Mouse (Mus musculus): Measurements from ENCODE around the gene Etv6.

DNA sequence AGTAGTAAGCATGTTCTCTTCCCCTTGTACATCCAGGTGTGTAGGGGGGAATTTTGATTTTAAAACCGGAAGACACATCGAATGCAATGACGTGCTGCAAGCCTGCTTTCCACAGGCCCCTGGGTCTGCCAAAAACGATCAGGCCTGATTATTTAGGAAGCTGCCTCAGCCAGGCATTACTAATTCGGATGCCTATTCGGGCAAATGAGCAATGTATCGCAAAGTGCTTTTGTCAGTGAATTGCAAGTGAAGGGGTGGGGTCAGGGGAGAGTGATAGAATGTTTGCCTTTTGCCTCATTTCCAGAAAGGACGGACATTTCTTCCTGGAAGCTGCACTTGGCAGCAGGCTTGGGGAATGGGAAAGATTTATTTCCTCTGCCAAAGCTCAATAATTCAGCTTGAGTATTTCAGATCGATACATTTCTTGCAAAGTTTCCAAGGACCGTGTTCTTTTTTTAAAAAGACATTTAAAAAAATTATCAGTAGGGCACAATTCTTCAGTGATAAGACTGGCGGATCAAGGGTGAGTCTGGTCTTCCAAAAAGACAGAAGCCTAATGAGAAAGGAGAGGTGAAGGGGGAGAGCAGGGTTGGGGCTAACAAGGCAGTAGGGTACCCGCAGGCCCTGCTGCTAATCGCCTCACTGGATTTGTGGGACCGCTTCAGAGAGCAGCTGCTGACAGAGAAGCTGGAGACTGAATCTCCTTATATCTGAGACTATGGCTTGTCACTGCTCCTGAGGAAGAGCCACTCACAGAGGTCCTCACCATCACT, 172.9 kb downstream of the Etv6 start:
- TF ChIP-seq CTCF (IDR thresholded peaks at IDR 0.05; ENCODE audit: borderline replicate concordance, insufficient read depth, low read length) (no peak), POLR2A (IDR thresholded peaks at IDR 0.05; ENCODE audit: low read depth, low read length) (no peak)
